Mouse (Mus musculus) kidney, embryonic 16.5 days (tissue): ENCODE measurements at regions not wholly inside any gene's neighbourhood (a gene's known extent, or its start where the extent isn't known, plus 50 kb on each side); places are given as distances from the start of the nearest gene placed in this dataset.

ENCODE experiments used
- ATAC-seq: fragments of 200-750 bp; cut with Nextera tagmentation; 2 replicates; pipeline ENCODE4 v1.8.0; 2017; ENCODE audit warnings: moderate TSS enrichment; ENCODE audit not compliant: low FRiP score, low TSS enrichment
- H3K27ac ChIP-seq: fragments of 300-500 bp; sonication (generic); 2 replicates; pipeline ENCODE4 v1.5.1; 2014; ENCODE audit warnings: low read length
- H3K27me3 ChIP-seq: fragments of 300-500 bp; sonication (generic); 2 replicates; pipeline ENCODE4 v1.6.1; 2014; ENCODE audit warnings: low read length, control low read depth, mixed read lengths; ENCODE audit not compliant: insufficient read depth
- H3K36me3 ChIP-seq: fragments of 300-500 bp; sonication (generic); 2 replicates; pipeline ENCODE4 v1.6.1; 2014; ENCODE audit warnings: low read length, control low read depth, mixed read lengths; ENCODE audit not compliant: insufficient read depth
- H3K4me1 ChIP-seq: fragments of 300-500 bp; sonication (generic); 2 replicates; pipeline ENCODE4 v1.6.1; 2014; ENCODE audit warnings: low read length, control low read depth, mixed read lengths; ENCODE audit not compliant: insufficient read depth
- H3K4me2 ChIP-seq: fragments of 300-500 bp; sonication (generic); replicated peaks from 2 replicates; pipeline ENCODE4 v1.6.1; 2014; ENCODE audit warnings: low read depth, low read length
- H3K4me3 ChIP-seq: fragments of 300-500 bp; sonication (generic); 2 replicates; pipeline ENCODE4 v1.5.1; 2014; ENCODE audit warnings: mild to moderate bottlenecking, low read length
- H3K9ac ChIP-seq: fragments of 300-500 bp; sonication (generic); replicated peaks from 2 replicates; pipeline ENCODE4 v1.6.1; 2014; ENCODE audit warnings: low read length
- H3K9me3 ChIP-seq: fragments of 300-500 bp; sonication (generic); 2 replicates; pipeline ENCODE4 v1.6.1; 2016; ENCODE audit warnings: low read length, control low read depth
- WGBS: fragments of 180-500 bp; shearing (Covaris S2); extraction: QIAGEN DNeasy Blood & Tissue Kit; methylation state at CpG from one replicate; pipeline ENCODE4 v1.1.7; 2014; 5-methylcytosine and 5-hydroxymethylcytosine counted together

GRCm38 (mm10) chr11:19475068-19475786, 448.9 kb upstream of the Spred2 start:
- WGBS, result 36% methylated on average over 18 of the region's 18 CpGs

DNA sequence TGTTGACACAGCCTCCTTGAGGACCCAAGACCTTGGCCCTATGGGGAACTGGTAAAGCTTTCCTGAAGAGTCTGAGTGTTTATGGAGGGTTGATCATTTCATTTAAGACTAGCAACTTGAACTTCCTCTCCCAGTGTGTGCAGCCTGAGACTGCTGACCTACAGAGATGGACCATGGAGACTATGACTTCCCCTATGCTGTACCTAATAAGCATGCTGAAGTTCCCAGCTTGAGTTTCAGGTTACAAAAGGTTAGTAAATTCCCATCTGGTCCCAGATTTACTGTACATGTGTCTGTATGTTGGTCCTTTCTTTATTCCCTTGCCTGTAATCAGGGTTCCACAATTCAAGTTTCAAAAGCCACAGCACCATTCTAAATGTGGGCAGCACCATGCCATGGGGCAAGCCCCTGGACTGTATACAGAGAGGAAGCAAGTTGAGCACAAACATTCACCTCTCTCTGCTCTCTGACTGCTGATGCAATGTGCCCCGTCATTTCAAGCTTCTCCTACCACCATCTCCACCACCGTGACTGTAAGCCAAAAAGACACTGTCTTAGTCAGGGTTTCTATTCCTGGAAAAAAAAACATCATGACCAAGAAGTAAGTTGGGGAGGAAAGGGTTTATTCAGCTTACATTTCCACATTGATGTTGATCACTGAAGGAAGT, 431.0 kb upstream of the Spred2 start:
- H3K4me2 ChIP-seq, result no peak overlapping the region
- WGBS, result 77% methylated on average over 2 of the region's 2 CpGs
- H3K4me3 ChIP-seq, result no peak overlapping the region
- no peaks in the 10 kb centered on the region for H3K9me3 ChIP-seq
- H3K4me1 ChIP-seq, result no peaks in the 10 kb centered on the region
- no peak overlapping the region for H3K9ac ChIP-seq
- no peaks in the 10 kb centered on the region for H3K27me3 ChIP-seq
- H3K27ac ChIP-seq, result no peak overlapping the region
- H3K36me3 ChIP-seq, result no peaks in the 10 kb centered on the region
- ATAC-seq, result no peak

More at GRCm38 (mm10) chr11:19475068-19475786, 448.9 kb upstream of the Spred2 start:
- no peaks in the 10 kb centered on the region for H3K27me3 ChIP-seq
- no peaks in the 10 kb centered on the region for H3K9me3 ChIP-seq
- no peak overlapping the region for H3K9ac ChIP-seq
- no peak overlapping the region for H3K4me3 ChIP-seq
- peak overlapping the region; percentile 20; the same call in 1 of the 2 replicates for H3K4me2 ChIP-seq
- no peaks in the 10 kb centered on the region for H3K36me3 ChIP-seq
- H3K4me1 ChIP-seq, result 0 out of 2 replicates have a peak, but pooled peaks cover 5% of the 10 kb centered on the region
- no peak overlapping the region for H3K27ac ChIP-seq
- no peak for ATAC-seq

GRCm38 (mm10) chr11:19521721-19522120, 402.5 kb upstream of the Spred2 start:
- WGBS, result 96% methylated on average over 3 of the region's 3 CpGs
- no peaks in the 10 kb centered on the region for H3K27me3 ChIP-seq
- H3K4me3 ChIP-seq, result no peak overlapping the region

GRCm38 (mm10) chr11:19523853-19524487, 400.2 kb upstream of the Spred2 start:
- no peak for ATAC-seq
- WGBS, result 75% methylated on average over 6 of the region's 6 CpGs

More at GRCm38 (mm10) chr11:19521721-19522120, 402.5 kb upstream of the Spred2 start:
- no peaks in the 10 kb centered on the region for H3K9me3 ChIP-seq
- H3K27ac ChIP-seq, result no peak overlapping the region
- H3K9ac ChIP-seq, result no peak overlapping the region
- ATAC-seq, result no peak
- no peak overlapping the region for H3K4me2 ChIP-seq
- no peaks in the 10 kb centered on the region for H3K4me1 ChIP-seq
- no peaks in the 10 kb centered on the region for H3K36me3 ChIP-seq

DNA sequence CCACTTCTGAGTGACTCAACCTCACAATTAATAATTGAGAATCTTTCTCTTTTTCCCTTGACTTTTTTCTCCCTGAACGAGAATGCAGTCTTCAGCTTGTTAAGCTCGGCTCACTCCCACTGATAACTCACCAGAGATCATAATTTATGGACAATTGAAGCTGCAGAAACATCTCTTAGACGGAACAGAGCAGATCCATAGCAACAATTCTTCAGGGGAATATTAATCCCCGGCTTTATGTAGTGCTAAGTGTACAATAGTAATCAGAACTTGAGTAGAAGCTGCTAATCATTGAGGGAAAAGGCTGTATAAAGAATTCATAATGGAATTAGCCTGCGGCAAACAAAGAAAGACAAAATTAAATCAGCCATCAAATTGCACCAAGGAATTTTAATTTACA, 395.0 kb upstream of the Spred2 start:
- no peak overlapping the region for H3K4me2 ChIP-seq
- no peak for ATAC-seq
- H3K9ac ChIP-seq, result no peak overlapping the region
- no peak overlapping the region for H3K4me3 ChIP-seq
- 32% methylated on average over 5 of the region's 5 CpGs for WGBS
- no peak overlapping the region for H3K27ac ChIP-seq
- peaks cover 9% of the 10 kb centered on the region; the same call in 1 of the 2 replicates for H3K4me1 ChIP-seq
- H3K27me3 ChIP-seq, result no peaks in the 10 kb centered on the region
- H3K9me3 ChIP-seq, result no peaks in the 10 kb centered on the region
- no peaks in the 10 kb centered on the region for H3K36me3 ChIP-seq

More at GRCm38 (mm10) chr11:19523853-19524487, 400.2 kb upstream of the Spred2 start:
- H3K27me3 ChIP-seq, result no peaks in the 10 kb centered on the region
- no peaks in the 10 kb centered on the region for H3K9me3 ChIP-seq
- no peak overlapping the region for H3K4me2 ChIP-seq
- no peak overlapping the region for H3K27ac ChIP-seq
- H3K9ac ChIP-seq, result no peak overlapping the region
- no peaks in the 10 kb centered on the region for H3K36me3 ChIP-seq
- no peaks in the 10 kb centered on the region for H3K4me1 ChIP-seq
- H3K4me3 ChIP-seq, result no peak overlapping the region

DNA sequence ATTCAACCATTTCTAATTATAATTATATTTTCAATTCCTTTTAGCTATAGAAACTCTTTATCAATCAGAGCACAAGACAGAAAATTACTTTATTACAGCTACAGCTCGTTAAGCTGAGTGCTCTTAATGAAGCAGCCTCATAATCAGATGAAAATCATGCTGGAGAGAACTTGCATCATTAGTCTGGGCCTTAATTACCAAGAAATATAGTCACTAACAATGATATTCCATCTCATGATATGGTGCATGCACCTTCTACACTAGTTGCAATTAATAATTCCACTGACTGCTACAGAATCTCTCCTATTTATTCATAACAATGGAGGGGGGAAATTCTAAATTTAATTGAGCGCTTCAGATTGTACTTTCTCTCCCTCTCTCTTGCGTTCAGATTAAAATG, 393.5 kb upstream of the Spred2 start:
- no peak overlapping the region for H3K4me3 ChIP-seq
- WGBS, result 67% methylated on average over 3 of the region's 3 CpGs

DNA sequence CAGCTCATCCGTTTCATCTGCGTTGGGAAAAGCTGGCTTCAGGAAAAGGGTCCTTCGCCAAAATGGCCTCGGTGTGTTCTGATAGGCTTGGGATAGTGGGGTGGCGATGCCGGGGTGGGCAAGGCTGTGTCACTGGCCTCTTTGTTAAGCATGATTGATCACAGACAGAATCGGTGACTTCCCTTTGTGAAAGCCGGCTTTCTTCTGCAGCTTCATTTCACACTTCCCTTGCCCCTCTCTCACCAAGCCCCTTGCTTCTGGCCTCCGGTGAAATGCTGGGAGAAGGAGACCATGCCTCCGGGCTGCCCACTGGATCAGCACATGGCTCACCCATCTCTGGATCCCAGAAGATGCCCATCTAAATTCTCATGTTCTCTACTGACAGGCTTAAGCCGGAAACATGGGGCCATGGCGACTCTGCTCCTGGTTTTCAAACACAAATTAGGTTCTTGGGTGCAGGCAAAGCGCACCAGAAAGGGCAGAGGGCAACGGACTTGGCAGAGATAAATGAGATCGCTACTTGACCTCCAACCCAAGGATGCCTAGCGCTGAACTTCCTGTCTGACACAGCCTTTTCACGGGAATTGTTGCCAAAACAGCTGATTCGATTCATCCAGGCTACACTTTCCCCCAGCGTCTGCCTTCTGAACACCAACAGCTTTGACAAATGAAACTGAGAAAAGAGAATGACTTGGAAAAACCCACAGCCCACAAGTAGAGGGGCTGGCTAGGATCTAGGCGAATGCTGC, 392.7 kb upstream of the Spred2 start:
- peak; percentile 67; the same call in 1 of the 2 replicates for ATAC-seq
- H3K4me1 ChIP-seq, result peaks cover 9% of the 10 kb centered on the region; the same call in 1 of the 2 replicates
- no peak overlapping the region for H3K27ac ChIP-seq
- peak overlapping the region; percentile 40 for H3K4me2 ChIP-seq
- H3K9ac ChIP-seq, result no peak overlapping the region
- WGBS, result 15% methylated on average over 20 of the region's 20 CpGs
- no peak overlapping the region; the same call in 1 of the 2 replicates for H3K4me3 ChIP-seq
- H3K36me3 ChIP-seq, result no peaks in the 10 kb centered on the region
- no peaks in the 10 kb centered on the region for H3K27me3 ChIP-seq
- H3K9me3 ChIP-seq, result no peaks in the 10 kb centered on the region

More for the DNA sequence above, 393.5 kb upstream of the Spred2 start:
- no peaks in the 10 kb centered on the region for H3K36me3 ChIP-seq
- H3K27ac ChIP-seq, result no peak overlapping the region
- no peak for ATAC-seq
- H3K27me3 ChIP-seq, result no peaks in the 10 kb centered on the region
- no peak overlapping the region for H3K4me2 ChIP-seq
- H3K9ac ChIP-seq, result no peak overlapping the region
- H3K4me1 ChIP-seq, result peaks cover 9% of the 10 kb centered on the region; the same call in 1 of the 2 replicates
- no peaks in the 10 kb centered on the region for H3K9me3 ChIP-seq

DNA sequence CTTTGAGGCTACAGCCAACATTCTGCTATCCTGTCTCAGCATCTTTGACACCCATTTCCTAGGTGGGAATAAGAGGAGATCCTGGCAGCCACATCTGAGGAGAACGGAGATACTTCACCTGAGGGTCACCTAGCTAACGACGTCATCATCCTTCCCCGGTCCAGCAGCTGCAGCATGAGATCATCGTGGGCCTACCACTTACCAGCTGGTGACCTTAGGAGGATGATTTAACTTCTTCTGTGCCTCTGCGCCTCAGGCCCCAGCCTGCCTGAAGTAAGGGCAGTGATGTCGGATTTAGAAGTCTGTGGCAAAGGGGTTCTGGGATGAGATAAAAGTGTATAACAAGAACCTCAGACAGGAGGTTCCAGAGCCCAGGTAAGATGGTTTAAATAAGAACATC, 391.3 kb upstream of the Spred2 start:
- H3K4me1 ChIP-seq, result peaks cover 9% of the 10 kb centered on the region; the same call in 1 of the 2 replicates
- H3K27me3 ChIP-seq, result no peaks in the 10 kb centered on the region
- H3K4me2 ChIP-seq, result no peak overlapping the region
- no peaks in the 10 kb centered on the region for H3K9me3 ChIP-seq
- H3K4me3 ChIP-seq, result no peak overlapping the region
- WGBS, result 65% methylated on average over 7 of the region's 7 CpGs
- H3K36me3 ChIP-seq, result no peaks in the 10 kb centered on the region
- H3K27ac ChIP-seq, result no peak overlapping the region
- ATAC-seq, result no peak
- no peak overlapping the region for H3K9ac ChIP-seq

GRCm38 (mm10) chr11:19533701-19534100, 390.5 kb upstream of the Spred2 start:
- H3K36me3 ChIP-seq, result no peaks in the 10 kb centered on the region
- H3K27ac ChIP-seq, result no peak overlapping the region
- H3K9ac ChIP-seq, result no peak overlapping the region
- 72% methylated on average over 1 of the region's 1 CpGs for WGBS
- no peaks in the 10 kb centered on the region for H3K27me3 ChIP-seq
- H3K4me1 ChIP-seq, result peaks cover 9% of the 10 kb centered on the region; the same call in 1 of the 2 replicates
- ATAC-seq, result 0 out of 2 replicates have a peak, but pooled peaks have one; percentile 47
- no peak overlapping the region for H3K4me3 ChIP-seq
- no peak overlapping the region for H3K4me2 ChIP-seq
- H3K9me3 ChIP-seq, result no peaks in the 10 kb centered on the region
